Mouse (Mus musculus) heart, adult 18-20 months (tissue): ENCODE results near the gene Arhgef7. TPM values are rescaled to one million over a fixed set of nuclear protein-coding genes. Genes with fewer than 3 reads are reported as not detected.

Experiments
- DNase-seq, 2 experiments: peaks; one replicate each; pipeline ENCODE4 v3.0.0; 2021 to 2022; ENCODE audit warnings: mixed read lengths in 1 of 2
- long read RNA-seq, 2 experiments: library from polyadenylated mRNA; stranded (forward); transcript quantifications; one replicate each; pipeline ENCODE4 v2.0.0; 2021
- total RNA-seq, 2 experiments: library from RNA; stranded (reverse); gene quantifications; 2 replicates each; pipeline ENCODE4 v1.2.3; 2021

The Arhgef7 gene
- 100 to 1,000 TPM in 1 of 2 experiments, 10 to 100 TPM in 1; 96.3 to 113 TPM for total RNA-seq
- long read RNA-seq, experiment 1, full-length matches to known transcripts: 1 of 20 reads
- long read RNA-seq, experiment 1, partial matches to known transcripts: 8 of 20 reads
- long read RNA-seq, experiment 1, other reads (novel, unspliced or antisense): 11 of 20 reads
- long read RNA-seq, experiment 2, partial matches to known transcripts: 1 of 11 reads
- long read RNA-seq, experiment 2, other reads (novel, unspliced or antisense): 10 of 11 reads

- peak; percentile 48 for DNase-seq
Measured at GRCm38 (mm10) chr8:11727651-11728481, at the start of gene Arhgef7. Arhgef7 (plus strand) TSS chr8:11727721.

DNA sequence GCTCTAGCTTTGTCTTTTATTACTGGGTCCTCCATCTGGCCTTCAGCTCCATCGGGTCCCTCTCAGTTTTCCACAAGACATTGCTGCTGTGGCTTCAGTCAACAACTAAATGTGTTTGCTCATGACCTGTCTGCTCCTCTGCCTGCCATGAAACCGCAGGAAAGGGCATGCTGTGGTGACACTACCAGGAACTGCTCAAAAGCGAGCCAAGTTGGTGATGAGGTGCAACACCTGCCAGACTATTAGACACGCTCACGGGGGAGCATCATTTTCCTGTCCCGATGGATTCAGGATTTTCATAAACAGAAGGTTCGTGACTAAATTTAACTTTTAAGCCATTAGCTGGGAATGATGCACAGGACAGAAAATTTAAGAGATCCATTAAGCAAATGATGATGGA lies 43.0 kb upstream of the Arhgef7 start:
- DNase-seq: no peak

- no peak for DNase-seq
Measured at GRCm38 (mm10) chr8:11687251-11687650, 40.3 kb upstream of the Arhgef7 start.

GRCm38 (mm10) chr8:11689945-11690344 lies 37.6 kb upstream of the Arhgef7 start:
- DNase-seq: no peak

DNA sequence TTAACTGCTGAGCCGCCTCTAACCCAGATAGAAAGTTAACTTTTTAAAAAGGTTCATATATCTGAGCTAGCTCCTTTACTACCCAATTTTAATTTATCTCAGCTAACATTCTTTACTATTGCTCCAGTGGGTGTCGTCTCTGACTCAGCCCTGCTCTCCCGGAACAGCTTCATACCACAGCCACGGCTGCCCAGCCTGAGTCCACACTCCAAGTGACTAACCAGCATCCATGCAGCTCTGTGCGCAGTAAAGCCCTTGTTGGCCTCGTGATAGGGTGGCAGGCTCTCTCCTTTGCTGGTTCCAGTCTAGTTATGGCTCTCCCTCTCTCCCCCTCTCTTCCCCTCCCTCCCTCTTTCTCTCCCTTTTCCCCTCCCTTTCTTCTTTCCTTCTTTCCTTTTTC lies 36.2 kb upstream of the Arhgef7 start:
- no peak for DNase-seq

DNA sequence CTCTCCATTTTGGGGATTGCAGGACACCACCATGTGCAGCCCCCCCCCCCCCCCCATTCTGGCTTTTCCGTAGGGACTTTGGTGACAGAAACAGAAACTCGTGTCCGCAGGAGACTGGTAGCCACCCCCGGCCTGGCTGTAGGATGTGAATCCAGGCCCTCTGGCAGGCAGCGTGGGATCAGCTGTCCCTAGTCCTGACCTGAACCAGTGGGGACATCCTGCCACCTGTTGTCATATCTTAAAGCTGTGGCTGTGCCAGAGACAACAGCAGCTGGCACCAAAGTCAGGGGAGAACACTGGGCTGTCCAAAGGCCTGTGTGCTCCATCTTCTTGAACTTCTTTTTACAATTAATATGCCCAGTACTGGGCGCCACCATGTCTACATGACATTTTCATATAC lies 35.8 kb upstream of the Arhgef7 start:
- peak; percentile 33 to 52 for DNase-seq

- no peak for DNase-seq
Measured at GRCm38 (mm10) chr8:11692455-11692854, 35.1 kb upstream of the Arhgef7 start.

DNA sequence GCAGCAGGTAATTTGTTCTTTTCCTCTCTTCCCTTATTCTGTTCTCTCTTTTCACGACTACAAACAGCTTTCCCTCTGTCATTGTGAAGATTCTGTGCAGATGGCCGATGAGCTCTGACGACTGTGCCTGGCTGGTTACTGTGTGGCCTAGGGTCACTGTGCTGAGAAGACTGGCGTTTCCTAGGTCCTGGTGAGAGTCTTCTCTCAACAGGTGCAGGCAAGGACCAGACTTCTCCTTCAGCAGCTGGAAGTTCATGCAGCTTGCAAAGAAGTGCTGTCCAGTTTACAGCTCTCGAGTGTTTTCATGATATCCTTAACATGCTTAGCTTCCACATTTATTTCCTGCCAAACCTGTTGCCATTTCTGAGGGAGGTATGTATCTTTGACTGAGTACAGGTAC lies 33.5 kb upstream of the Arhgef7 start:
- DNase-seq: no peak

DNA sequence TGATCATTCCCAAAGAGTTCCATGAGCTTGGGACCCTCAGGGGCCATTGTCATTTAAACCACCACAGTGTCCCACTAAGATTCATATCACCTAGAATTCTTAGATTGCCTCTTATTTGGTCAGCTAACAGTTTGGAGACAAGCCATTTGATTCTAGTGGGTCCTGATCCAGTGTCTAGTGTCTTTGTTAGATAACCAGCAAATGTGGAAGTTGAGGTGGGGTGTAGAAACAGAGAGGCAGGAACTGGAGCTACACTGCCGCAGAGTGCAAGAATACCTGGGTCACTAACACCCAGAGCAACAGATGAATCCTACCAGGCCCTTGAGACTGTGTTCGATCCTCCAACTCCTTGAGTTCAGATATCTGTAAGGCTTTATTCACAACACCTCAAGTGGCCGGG lies 31.3 kb upstream of the Arhgef7 start:
- no peak for DNase-seq

DNA sequence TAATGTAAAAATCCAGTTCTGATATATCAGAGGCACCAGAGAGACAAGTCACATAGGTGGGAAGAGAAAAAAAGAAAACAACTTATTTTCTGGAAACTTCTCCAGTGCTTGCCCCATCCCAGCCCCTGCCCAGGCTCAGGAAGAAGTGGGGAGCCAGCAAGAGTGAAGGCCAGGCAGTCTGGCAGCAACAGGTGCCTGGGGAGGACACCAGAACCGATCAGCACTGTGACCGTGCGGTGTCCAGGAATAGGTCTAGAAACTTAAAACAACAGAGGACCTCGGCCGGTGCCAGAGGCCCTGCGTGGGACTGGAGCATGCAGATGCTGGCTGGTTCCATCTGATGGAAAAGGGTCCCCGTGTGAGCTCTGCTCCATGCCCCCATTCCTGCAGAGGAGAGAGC lies 30.1 kb upstream of the Arhgef7 start:
- no peak for DNase-seq

DNA sequence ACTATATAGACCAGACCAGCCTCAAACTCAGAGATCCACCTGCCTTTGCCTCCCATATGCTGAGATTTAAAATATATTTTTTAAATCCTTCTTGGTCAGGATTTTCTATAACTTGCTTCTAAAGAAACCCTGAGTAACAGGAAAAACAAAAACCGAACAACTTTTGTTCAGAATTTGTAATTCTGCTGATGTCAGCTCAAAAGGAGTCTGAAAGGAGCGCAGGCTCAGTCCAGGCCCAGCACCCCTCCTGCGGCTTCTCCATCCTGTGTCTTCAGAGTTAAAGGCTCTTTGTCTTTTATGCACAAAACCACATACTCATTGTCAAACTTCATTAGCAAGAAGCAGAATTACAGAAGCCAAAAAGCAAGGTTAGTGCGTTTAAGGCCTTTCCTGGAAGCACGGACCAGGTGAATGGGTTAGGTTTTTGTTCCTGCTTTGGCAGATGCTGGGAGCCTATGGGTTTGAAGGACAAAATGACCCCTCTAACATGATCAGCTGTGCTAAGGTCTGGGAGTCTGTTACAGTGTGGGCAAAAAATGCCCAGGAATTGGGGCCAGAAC lies 28.0 kb upstream of the Arhgef7 start:
- no peak for DNase-seq

DNA sequence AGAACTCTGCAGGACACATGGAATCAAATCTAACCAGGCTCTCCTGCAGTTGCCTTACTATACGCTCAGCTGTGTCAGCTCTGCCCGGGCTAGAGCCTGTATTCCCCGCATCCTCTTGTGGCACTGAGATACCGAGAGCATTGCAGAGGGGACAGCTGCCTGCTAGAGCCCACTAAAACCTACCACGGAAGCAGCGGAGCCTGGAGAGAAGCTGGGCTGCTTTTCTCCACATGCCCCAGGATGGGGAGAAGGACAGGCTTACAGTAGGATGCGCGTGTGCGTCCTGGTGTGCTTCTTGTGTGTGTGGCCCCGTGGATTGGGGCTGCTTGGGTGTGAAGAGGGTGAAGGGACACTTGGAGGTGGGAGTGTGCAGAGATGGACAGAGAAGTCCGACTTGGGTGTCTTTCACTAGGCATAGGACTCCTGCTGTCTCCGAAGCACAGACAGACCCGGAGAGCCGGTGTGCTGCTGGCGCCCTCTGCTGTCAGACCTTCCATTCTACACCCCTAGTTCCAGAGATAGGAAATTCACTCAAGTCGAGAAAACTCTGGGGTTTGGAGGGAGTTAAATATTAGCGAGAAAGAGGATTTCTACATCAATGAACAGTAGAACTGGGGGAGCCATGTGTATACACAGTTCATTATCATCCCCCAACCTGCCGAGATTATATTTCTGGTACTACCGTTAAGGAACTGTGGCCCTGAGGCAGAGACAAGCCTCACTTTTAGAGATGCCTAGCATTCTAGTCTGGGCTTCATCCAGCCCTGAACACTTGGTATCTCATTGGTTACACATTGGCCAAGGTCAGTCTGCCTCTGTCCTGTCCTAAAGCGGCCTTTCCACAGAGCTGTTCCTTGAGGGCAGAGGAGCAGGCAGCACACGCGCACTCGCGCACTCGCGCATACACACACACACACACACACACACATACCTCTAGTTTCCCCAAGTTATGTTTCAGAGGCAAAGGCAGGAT lies 27.2 kb upstream of the Arhgef7 start:
- peak; percentile 66 to 88 for DNase-seq

GRCm38 (mm10) chr8:11701033-11701362 lies 26.5 kb upstream of the Arhgef7 start, which contains the start of gene 1700016D06Rik:
1700016D06Rik (minus strand) TSS chr8:11701063.
- DNase-seq: no peak

- no peak for DNase-seq
Measured at GRCm38 (mm10) chr8:11701428-11701827, 26.1 kb upstream of the Arhgef7 start.

DNA sequence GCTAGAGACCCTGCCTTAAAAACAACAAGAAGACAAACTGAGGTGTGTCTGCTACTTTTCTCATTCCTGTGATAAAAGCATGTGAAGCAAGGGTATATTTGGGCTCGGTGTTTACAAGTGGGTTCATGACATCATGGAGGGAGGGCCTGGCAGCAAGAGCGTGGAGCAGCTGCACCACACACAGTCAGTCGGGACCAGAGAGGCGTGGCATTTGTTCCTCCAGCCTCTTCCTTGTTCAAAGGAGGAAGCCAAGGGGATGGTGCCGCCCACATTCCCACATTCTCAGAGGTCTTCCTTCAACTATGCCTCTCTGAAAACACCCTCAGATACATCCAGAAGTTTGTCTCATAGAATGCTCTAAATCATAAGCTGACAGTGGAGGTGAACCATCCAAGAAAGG lies 23.7 kb upstream of the Arhgef7 start:
- DNase-seq: no peak

- no peak for DNase-seq
Measured at GRCm38 (mm10) chr8:11704716-11705420, 22.7 kb upstream of the Arhgef7 start.

DNA sequence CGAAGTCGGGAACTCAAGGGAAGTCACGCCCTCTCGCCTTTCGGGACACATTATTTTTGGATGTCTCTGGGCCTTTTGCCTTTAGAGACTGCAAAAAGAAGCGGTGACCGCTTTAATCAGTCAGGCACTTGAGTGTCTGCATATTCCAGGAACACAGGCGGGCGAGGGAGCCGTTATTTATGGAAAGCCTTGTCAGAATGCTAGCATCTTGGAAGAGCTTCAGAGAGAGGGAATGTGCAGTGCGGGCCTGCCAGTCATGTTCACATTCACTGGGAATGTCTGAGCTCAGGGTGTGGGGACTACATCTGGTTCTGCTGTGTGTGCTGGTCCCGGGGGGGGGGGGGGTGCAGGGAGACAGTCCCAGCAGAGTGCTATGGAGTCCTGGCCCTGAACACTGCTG lies 21.7 kb upstream of the Arhgef7 start:
- DNase-seq: peak; percentile 61 to 86

DNA sequence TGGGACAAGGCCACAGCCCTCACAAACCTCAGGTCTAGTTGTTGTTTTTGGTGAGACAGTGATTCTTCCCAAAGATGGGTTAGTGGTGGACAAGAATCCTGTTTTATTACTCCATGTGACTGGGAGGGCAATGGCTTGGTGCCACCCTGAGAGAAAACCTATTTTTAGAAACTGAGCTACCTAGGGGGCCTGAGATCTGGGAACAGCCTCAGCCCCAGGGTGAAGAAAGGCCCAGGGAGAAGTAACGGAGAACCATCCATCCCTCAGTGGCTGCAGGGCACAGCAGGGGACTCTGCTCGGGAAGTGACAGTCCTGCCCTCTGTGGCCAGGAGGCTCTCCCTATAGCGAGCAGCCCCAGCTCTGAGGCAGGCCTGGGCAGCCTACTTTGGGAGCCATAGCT lies 19.8 kb upstream of the Arhgef7 start:
- peak; percentile 20 to 25 for DNase-seq

DNA sequence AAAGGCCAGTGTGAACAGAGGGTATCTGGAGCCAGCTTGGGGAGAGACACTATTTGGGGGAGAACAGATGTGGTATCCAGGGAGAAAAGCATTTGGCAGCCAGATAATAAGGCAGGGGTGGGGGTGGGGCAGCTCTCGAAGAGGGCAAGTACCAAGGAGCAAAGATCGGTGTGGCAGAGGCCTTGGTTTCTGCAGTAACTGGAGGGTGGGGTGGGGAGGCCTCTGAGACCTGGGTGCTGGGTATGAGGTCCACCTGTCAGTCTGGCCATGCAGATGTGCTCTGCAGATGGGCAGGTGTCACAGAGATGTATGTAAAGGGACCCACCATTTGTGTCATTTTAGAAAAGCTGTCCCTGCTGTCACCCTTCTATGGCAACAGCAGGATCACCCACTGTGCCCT lies 18.7 kb upstream of the Arhgef7 start:
- DNase-seq: no peak

- no peak for DNase-seq
Measured at GRCm38 (mm10) chr8:11709542-11709941, 18.0 kb upstream of the Arhgef7 start.

GRCm38 (mm10) chr8:11710415-11710814 lies 17.1 kb upstream of the Arhgef7 start:
- DNase-seq: no peak

GRCm38 (mm10) chr8:11712244-11712643 lies 15.3 kb upstream of the Arhgef7 start:
- no peak for DNase-seq
